In genomic region chrY:90718583-90719402, GRCm38 (mm10) we compare ENCODE assay signal across 9 mouse cellular contexts. TPM values are rescaled to one million over a fixed set of nuclear protein-coding genes. Genes with fewer than 3 reads are reported as not detected.
DNase-seq lines count a peak whose midpoint lies in the region; ATAC-seq lines count a peak whose summit lies in the region.
"Not testable (repeated sequence)": the region's sequence is repeated elsewhere in the genome, so short reads cannot be mapped to it uniquely, and the experiment has no call there.
"Had no signal": no experiment of that assay in that cellular context is flagged by ENCODE, and none has a peak within 500 bp of the region (broad histone marks: within the 10 kb centered on the region; RNA-seq: fewer than 3 reads in every experiment).

No protein-coding gene starts in this region.

- not testable (repeated sequence) for H3K4me2 ChIP-seq in midbrain, embryonic 11.5 days

- H3K4me1 ChIP-seq in heart, embryonic 10.5 days; midbrain, embryonic 11.5 days (ENCODE audit: control insufficient read depth, insufficient read depth, low read length): not testable (repeated sequence)

- not testable (repeated sequence) for H3K36me3 ChIP-seq in heart, embryonic 10.5 days; midbrain, embryonic 11.5 days (ENCODE audit: control insufficient read depth, insufficient read depth, low read length)

- not testable (repeated sequence) for H3K9me3 ChIP-seq in heart, embryonic 10.5 days; midbrain, embryonic 11.5 days (ENCODE audit: control insufficient read depth, low read length)

- H3K27ac ChIP-seq in heart, embryonic 10.5 days; midbrain, embryonic 11.5 days (ENCODE audit: low read depth, low read length): not testable (repeated sequence)

- ATAC-seq in erythroblast, adult 5-6 weeks (replicated peaks; ENCODE audit: low FRiP score, poor library complexity, severe bottlenecking): peak; percentile 96
- peak; percentile 94 for ATAC-seq in midbrain, embryonic 11.5 days (ENCODE audit: low FRiP score)

- H3K27me3 ChIP-seq in heart, embryonic 10.5 days (ENCODE audit: insufficient read depth, poor library complexity, severe bottlenecking); midbrain, embryonic 11.5 days (ENCODE audit: control insufficient read depth, insufficient read depth, low read length): not testable (repeated sequence)

- not testable (repeated sequence) for H3K9ac ChIP-seq in midbrain, embryonic 11.5 days (ENCODE audit: low read length)

- DNase-seq in 3T3-L1 (ENCODE audit: low read depth, low spot score): peak; percentile 8
- DNase-seq in adrenal gland, postnatal 14 days: peak; percentile 63
- peak; percentile 76 for DNase-seq in heart, embryonic 10.5 days (ENCODE audit: low spot score)
- DNase-seq in kidney, adult 18-20 months: peak; percentile 79
- peak; percentile 57 for DNase-seq in left cerebral cortex, postnatal 4 days
- peak; percentile 84 for DNase-seq in midbrain, embryonic 11.5 days (ENCODE audit: low spot score, missing footprints)
- DNase-seq in spleen, adult 12 weeks (ENCODE audit: low spot score): peak; percentile 55

- not testable (repeated sequence) for H3K4me3 ChIP-seq in heart, embryonic 10.5 days; midbrain, embryonic 11.5 days (ENCODE audit: low read depth, low read length)

- 71% methylated on average over 20 of the region's 22 CpGs for WGBS in heart, embryonic 10.5 days
- WGBS in midbrain, embryonic 11.5 days: 73% methylated on average over 21 of the region's 22 CpGs

- intact Hi-C loops in left cerebral cortex, postnatal 4 days (cut with DNase I): not testable (repeated sequence)

RNA-seq across cellular contexts. Expression of gene Gm21860, which starts 35.8 kb away (rescaled TPM):
- not detected in 2 replicates for total RNA-seq in adrenal gland, postnatal 14 days (2021)
- total RNA-seq in erythroblast, adult 5-6 weeks (2015; ENCODE audit: low replicate concordance): not detected in 2 replicates
- total RNA-seq in erythroblast, adult 5-6 weeks (2017; ENCODE audit: low replicate concordance): not detected in 2 replicates
- polyA plus RNA-seq in heart, embryonic 10.5 days (2016; fragmentation: Nextera tagmentation; extraction: Ambion mirVana): not detected in 2 replicates
- not detected for total RNA-seq in left cerebral cortex, postnatal 4 days (2021)
- not detected in 2 replicates for polyA plus RNA-seq in midbrain, embryonic 11.5 days (2014; fragmentation: Nextera tagmentation; extraction: Ambion mirVana)
- total RNA-seq: heart, adult 18-20 months had no signal

Comparison
In these comparisons a context has a peak if more than half of its experiments do, and no peak if none do; other contexts are left out.
1. DNase-seq: peak in every context shown above with its lines; median percentile 84 in midbrain, embryonic 11.5 days; 79 in kidney, adult 18-20 months; 76 in heart, embryonic 10.5 days; 63 in adrenal gland, postnatal 14 days; 57 in left cerebral cortex, postnatal 4 days; 55 in spleen, adult 12 weeks; 8 in 3T3-L1.